Mouse (Mus musculus) limb, embryonic 11.5 days (tissue): ENCODE data around the gene Ntn5. TPM values are rescaled to one million over a fixed set of nuclear protein-coding genes. Genes with fewer than 3 reads are reported as not detected.

ENCODE experiments used
- ATAC-seq: fragments of 200-750 bp; cut with Nextera tagmentation; 2 replicates; pipeline ENCODE4 v1.8.0; 2017; ENCODE audit warnings: low read depth; ENCODE audit not compliant: insufficient number of reproducible peaks, low FRiP score, low TSS enrichment
- DNase-seq: peaks from one replicate; pipeline ENCODE4 v3.0.0-alpha.2; 2015; ENCODE audit warnings: low spot score
- H3K27ac ChIP-seq: fragments of 300-500 bp; sonication (generic); replicated peaks from 2 replicates; pipeline ENCODE4 v1.5.1; 2014; ENCODE audit warnings: low read depth, mild to moderate bottlenecking, low read length
- H3K27me3 ChIP-seq: fragments of 300-500 bp; sonication (generic); 2 replicates; pipeline ENCODE4 v1.6.1; 2014; ENCODE audit warnings: mild to moderate bottlenecking, low read length, mixed read lengths; ENCODE audit not compliant: control insufficient read depth, insufficient read depth
- H3K36me3 ChIP-seq: fragments of 300-500 bp; sonication (generic); 2 replicates; pipeline ENCODE4 v1.6.1; 2014; ENCODE audit warnings: mild to moderate bottlenecking, low read length, moderate library complexity, mixed read lengths; ENCODE audit not compliant: control insufficient read depth, insufficient read depth
- H3K4me1 ChIP-seq: fragments of 300-500 bp; sonication (generic); 2 replicates; pipeline ENCODE4 v1.6.1; 2014; ENCODE audit warnings: low read length, mixed read lengths; ENCODE audit not compliant: control insufficient read depth, insufficient read depth
- H3K4me2 ChIP-seq: fragments of 300-500 bp; sonication (generic); 2 replicates; pipeline ENCODE4 v1.6.1; 2014; ENCODE audit warnings: low read depth, mild to moderate bottlenecking, moderate library complexity; ENCODE audit not compliant: severe bottlenecking
- H3K4me3 ChIP-seq: fragments of 300-500 bp; sonication (generic); 2 replicates; pipeline ENCODE4 v1.5.1; 2014; ENCODE audit warnings: low read depth, low read length
- H3K9ac ChIP-seq: fragments of 300-500 bp; sonication (generic); 2 replicates; pipeline ENCODE4 v1.6.1; 2014; ENCODE audit warnings: mild to moderate bottlenecking, low read length
- H3K9me3 ChIP-seq: fragments of 300-500 bp; sonication (generic); 2 replicates; pipeline ENCODE4 v1.6.1; 2016; ENCODE audit warnings: low read length; ENCODE audit not compliant: control insufficient read depth
- WGBS: fragments of 180-500 bp; shearing (Covaris S2); extraction: QIAGEN DNeasy Blood & Tissue Kit; methylation state at CpG from one replicate; pipeline ENCODE4 v1.1.7; 2014; 5-methylcytosine and 5-hydroxymethylcytosine counted together
- polyA plus RNA-seq: library from polyadenylated mRNA; unstranded; fragments of >200 nt; fragmentation: Nextera tagmentation; extraction: Ambion mirVana; gene quantifications from 2 replicates; pipeline ENCODE4 v1.2.1, GENCODE M21; 2014

Gene Ntn5
- 0.24 and 0.44 TPM in 2 replicates for polyA plus RNA-seq

- ATAC-seq (no peak), DNase-seq (no peak)
- 70% methylated on average over 7 of the region's 7 CpGs for WGBS
- H3K9me3 ChIP-seq, result no peaks in the 10 kb centered on the region
- H3K4me3 ChIP-seq, result no peak within 1 kb of the TSS
- peaks cover 5% of the 10 kb centered on the region for H3K4me1 ChIP-seq
- H3K9ac ChIP-seq, result no peak within 1 kb of the TSS
- H3K27me3 ChIP-seq, result no peaks in the 10 kb centered on the region
- H3K27ac ChIP-seq, result no peak within 1 kb of the TSS
- H3K36me3 ChIP-seq, result no peaks in the 10 kb centered on the region
- H3K4me2 ChIP-seq, result no peak within 1 kb of the TSS
These were observed at the start of gene Ntn5 for GRCm38 (mm10) chr7:45683396-45684050. Ntn5 (plus strand) TSS chr7:45684022.

GRCm38 (mm10) chr7:45634946-45635681 is 48.7 kb upstream of the Ntn5 start:
- Histone ChIP-seq H3K27me3 (0 out of 2 replicates have a peak, but pooled peaks cover 4% of the 10 kb centered on the region), H3K4me3 (no peak overlapping the region), H3K36me3 (0 out of 2 replicates have a peak, but pooled peaks cover 2% of the 10 kb centered on the region), H3K9ac (no peak overlapping the region), H3K27ac (no peak overlapping the region), H3K4me2 (no peak overlapping the region), H3K4me1 (peaks cover 12% of the 10 kb centered on the region; the same call in 1 of the 2 replicates), H3K9me3 (no peaks in the 10 kb centered on the region)
- WGBS, result 86% methylated on average over 11 of the region's 11 CpGs
- DNase-seq, result no peak
- no peak for ATAC-seq

GRCm38 (mm10) chr7:45635711-45636688 is 47.8 kb upstream of the Ntn5 start:
- no peak for ATAC-seq
- no peak overlapping the region for H3K27ac ChIP-seq
- no peak overlapping the region for H3K4me3 ChIP-seq
- no peaks in the 10 kb centered on the region for H3K9me3 ChIP-seq
- 0 out of 2 replicates have a peak, but pooled peaks cover 4% of the 10 kb centered on the region for H3K27me3 ChIP-seq
- 0 out of 2 replicates have a peak, but pooled peaks cover 2% of the 10 kb centered on the region for H3K36me3 ChIP-seq
- H3K4me1 ChIP-seq, result peaks cover 12% of the 10 kb centered on the region; the same call in 1 of the 2 replicates
- H3K9ac ChIP-seq, result no peak overlapping the region
- WGBS, result 89% methylated on average over 15 of the region's 15 CpGs
- H3K4me2 ChIP-seq, result no peak overlapping the region
- DNase-seq, result no peak

DNA sequence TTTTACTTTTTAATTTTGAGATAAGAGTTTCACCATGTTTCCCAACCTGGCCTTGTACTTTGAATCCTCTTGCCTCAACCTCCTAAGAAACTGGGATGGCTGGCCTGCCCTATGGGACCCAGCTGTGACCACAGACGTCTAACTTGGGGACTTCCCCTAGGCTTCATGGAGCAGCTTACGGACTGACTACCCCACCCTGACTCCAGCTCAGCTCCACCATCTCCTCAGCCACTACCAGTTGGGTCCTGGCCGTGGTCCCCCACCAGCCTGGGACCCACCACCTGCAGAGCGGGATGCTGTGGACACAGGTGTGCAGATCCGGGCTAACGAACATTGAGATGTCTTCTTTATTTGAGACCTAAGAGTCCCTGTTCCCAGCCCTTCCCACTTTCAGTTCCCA is 46.1 kb upstream of the Ntn5 start:
- WGBS, result 93% methylated on average over 6 of the region's 6 CpGs
- Histone ChIP-seq H3K9me3 (no peaks in the 10 kb centered on the region), H3K4me3 (no peak overlapping the region), H3K36me3 (0 out of 2 replicates have a peak, but pooled peaks cover 2% of the 10 kb centered on the region), H3K4me2 (0 out of 2 replicates have a peak overlapping the region, but pooled peaks have one; percentile 5), H3K9ac (no peak overlapping the region), H3K27me3 (0 out of 2 replicates have a peak, but pooled peaks cover 4% of the 10 kb centered on the region), H3K4me1 (peaks cover 12% of the 10 kb centered on the region), H3K27ac (no peak overlapping the region)
- no peak for ATAC-seq
- no peak for DNase-seq

GRCm38 (mm10) chr7:45638623-45639401 is 45.0 kb upstream of the Ntn5 start:
- Histone ChIP-seq H3K4me2 (peak overlapping the region; percentile 45), H3K4me3 (peak overlapping the region; percentile 19), H3K9me3 (no peaks in the 10 kb centered on the region), H3K27me3 (no peaks in the 10 kb centered on the region), H3K9ac (no peak overlapping the region), H3K36me3 (0 out of 2 replicates have a peak, but pooled peaks cover 2% of the 10 kb centered on the region), H3K4me1 (peaks cover 13% of the 10 kb centered on the region), H3K27ac (no peak overlapping the region)
- DNase-seq (peak; percentile 96), ATAC-seq (peak; percentile 71)
- 15% methylated on average over 29 of the region's 29 CpGs for WGBS

GRCm38 (mm10) chr7:45639561-45640027 is 44.2 kb upstream of the Ntn5 start, which contains the start of gene Mamstr:
Mamstr (plus strand) TSS chr7:45639977.
- Histone ChIP-seq H3K27me3 (no peaks in the 10 kb centered on the region), H3K9me3 (no peaks in the 10 kb centered on the region), H3K4me2 (no peak within 1 kb of the TSS), H3K36me3 (0 out of 2 replicates have a peak, but pooled peaks cover 2% of the 10 kb centered on the region), H3K4me3 (no peak within 1 kb of the TSS), H3K9ac (no peak within 1 kb of the TSS), H3K27ac (no peak within 1 kb of the TSS), H3K4me1 (peaks cover 15% of the 10 kb centered on the region)
- 22% methylated on average over 19 of the region's 19 CpGs for WGBS
- ATAC-seq (no peak), DNase-seq (no peak)

GRCm38 (mm10) chr7:45640191-45640957 is 43.4 kb upstream of the Ntn5 start:
- no peak overlapping the region for H3K9ac ChIP-seq
- no peak overlapping the region for H3K4me3 ChIP-seq
- no peaks in the 10 kb centered on the region for H3K27me3 ChIP-seq
- H3K27ac ChIP-seq, result no peak overlapping the region
- no peak overlapping the region for H3K4me2 ChIP-seq
- WGBS, result 75% methylated on average over 19 of the region's 19 CpGs
- H3K9me3 ChIP-seq, result no peaks in the 10 kb centered on the region
- DNase-seq, result no peak
- H3K4me1 ChIP-seq, result peaks cover 17% of the 10 kb centered on the region
- no peak for ATAC-seq
- H3K36me3 ChIP-seq, result 0 out of 2 replicates have a peak, but pooled peaks cover 2% of the 10 kb centered on the region
